Mouse (Mus musculus): ENCODE data around the gene 2610528A11Rik. TPM values are rescaled to one million over a fixed set of nuclear protein-coding genes. Genes with fewer than 3 reads are reported as not detected.

2610528A11Rik gene
- polyA plus RNA-seq, 1 experiment from 2014 or later = 0.88 TPM

- H3K4me2 ChIP-seq (replicated peaks; ENCODE audit: low read depth, low read length) = no peak overlapping the region
- H3K27me3 ChIP-seq (ENCODE audit: control insufficient read depth, insufficient read depth, low read length) = no peaks in the 10 kb centered on the region
- H3K27ac ChIP-seq (ENCODE audit: low read length) = no peak overlapping the region
- 36% methylated on average over 5 of the region's 5 CpGs for WGBS
- H3K4me1 ChIP-seq (ENCODE audit: control insufficient read depth, insufficient read depth, low read length) = 0 out of 2 replicates have a peak, but pooled peaks cover 3% of the 10 kb centered on the region
- no peak overlapping the region for H3K4me3 ChIP-seq (ENCODE audit: low read depth, low read length)
- H3K9ac ChIP-seq (replicated peaks; ENCODE audit: low read depth, low read length) = no peak overlapping the region
- ATAC-seq (ENCODE audit: insufficient number of reproducible peaks, insufficient read depth, low FRiP score, low read depth) = peak; percentile 53; the same call in 1 of the 2 replicates
- no peaks in the 10 kb centered on the region for H3K36me3 ChIP-seq (ENCODE audit: control insufficient read depth, insufficient read depth, low read length)
- no peaks in the 10 kb centered on the region for H3K9me3 ChIP-seq (ENCODE audit: control insufficient read depth, low read depth, low read length)
These were observed 9.1 kb downstream of the 2610528A11Rik start for GRCm38 (mm10) chr14:37104747-37105146.

- Histone ChIP-seq H3K27me3 (ENCODE audit: control insufficient read depth, insufficient read depth, low read length) (0 out of 2 replicates have a peak, but pooled peaks cover 6% of the 10 kb centered on the region), H3K4me2 (replicated peaks; ENCODE audit: low read depth, low read length) (no peak overlapping the region), H3K36me3 (ENCODE audit: control insufficient read depth, insufficient read depth, low read length) (no peaks in the 10 kb centered on the region), H3K9me3 (ENCODE audit: control insufficient read depth, low read depth, low read length) (no peaks in the 10 kb centered on the region), H3K4me1 (ENCODE audit: control insufficient read depth, insufficient read depth, low read length) (0 out of 2 replicates have a peak, but pooled peaks cover 6% of the 10 kb centered on the region), H3K9ac (replicated peaks; ENCODE audit: low read depth, low read length) (no peak overlapping the region), H3K27ac (ENCODE audit: low read length) (no peak overlapping the region), H3K4me3 (ENCODE audit: low read depth, low read length) (no peak overlapping the region)
- WGBS = 73% methylated on average over 3 of the region's 3 CpGs
- ATAC-seq (ENCODE audit: insufficient number of reproducible peaks, insufficient read depth, low FRiP score, low read depth) = no peak
These were observed 11.3 kb downstream of the 2610528A11Rik start for GRCm38 (mm10) chr14:37102484-37102883.

GRCm38 (mm10) chr14:37101531-37101930 is 12.3 kb downstream of the 2610528A11Rik start:
- 54% methylated on average over 5 of the region's 5 CpGs for WGBS
- no peak overlapping the region for H3K4me3 ChIP-seq (ENCODE audit: low read depth, low read length)
- no peaks in the 10 kb centered on the region for H3K36me3 ChIP-seq (ENCODE audit: control insufficient read depth, insufficient read depth, low read length)
- H3K9me3 ChIP-seq (ENCODE audit: control insufficient read depth, low read depth, low read length) = no peaks in the 10 kb centered on the region
- H3K27me3 ChIP-seq (ENCODE audit: control insufficient read depth, insufficient read depth, low read length) = 0 out of 2 replicates have a peak, but pooled peaks cover 6% of the 10 kb centered on the region
- H3K27ac ChIP-seq (ENCODE audit: low read length) = no peak overlapping the region
- 0 out of 2 replicates have a peak, but pooled peaks cover 6% of the 10 kb centered on the region for H3K4me1 ChIP-seq (ENCODE audit: control insufficient read depth, insufficient read depth, low read length)
- H3K4me2 ChIP-seq (replicated peaks; ENCODE audit: low read depth, low read length) = no peak overlapping the region
- no peak overlapping the region for H3K9ac ChIP-seq (replicated peaks; ENCODE audit: low read depth, low read length)
- ATAC-seq (ENCODE audit: insufficient number of reproducible peaks, insufficient read depth, low FRiP score, low read depth) = no peak

- no peak within 1 kb of the TSS for H3K9ac ChIP-seq (replicated peaks; ENCODE audit: low read depth, low read length)
- WGBS = under 1% methylated on average over 30 of the region's 30 CpGs
- no peak for ATAC-seq (ENCODE audit: insufficient number of reproducible peaks, insufficient read depth, low FRiP score, low read depth)
- 0 out of 2 replicates have a peak, but pooled peaks cover 6% of the 10 kb centered on the region for H3K27me3 ChIP-seq (ENCODE audit: control insufficient read depth, insufficient read depth, low read length)
- no peak within 1 kb of the TSS for H3K27ac ChIP-seq (ENCODE audit: low read length)
- H3K4me2 ChIP-seq (replicated peaks; ENCODE audit: low read depth, low read length) = peak within 1 kb of the TSS; percentile 34; the same call in 1 of the 2 replicates
- 0 out of 2 replicates have a peak, but pooled peaks cover 4% of the 10 kb centered on the region for H3K4me1 ChIP-seq (ENCODE audit: control insufficient read depth, insufficient read depth, low read length)
- no peaks in the 10 kb centered on the region for H3K36me3 ChIP-seq (ENCODE audit: control insufficient read depth, insufficient read depth, low read length)
- peak within 1 kb of the TSS; percentile 18 for H3K4me3 ChIP-seq (ENCODE audit: low read depth, low read length)
- no peaks in the 10 kb centered on the region for H3K9me3 ChIP-seq (ENCODE audit: control insufficient read depth, low read depth, low read length)
These were observed 15.8 kb downstream of the 2610528A11Rik start, which contains the start of gene Cdhr1 for GRCm38 (mm10) chr14:37097956-37098530. Gene Cdhr1 (minus strand): TSS chr14:37098347.

GRCm38 (mm10) chr14:37095556-37095955 is 18.3 kb downstream of the 2610528A11Rik start:
- Histone ChIP-seq H3K4me3 (ENCODE audit: low read depth, low read length) (no peak overlapping the region), H3K27ac (ENCODE audit: low read length) (no peak overlapping the region), H3K36me3 (ENCODE audit: control insufficient read depth, insufficient read depth, low read length) (no peaks in the 10 kb centered on the region), H3K27me3 (ENCODE audit: control insufficient read depth, insufficient read depth, low read length) (0 out of 2 replicates have a peak, but pooled peaks cover 6% of the 10 kb centered on the region), H3K9me3 (ENCODE audit: control insufficient read depth, low read depth, low read length) (no peaks in the 10 kb centered on the region), H3K9ac (replicated peaks; ENCODE audit: low read depth, low read length) (no peak overlapping the region), H3K4me2 (replicated peaks; ENCODE audit: low read depth, low read length) (no peak overlapping the region), H3K4me1 (ENCODE audit: control insufficient read depth, insufficient read depth, low read length) (0 out of 2 replicates have a peak, but pooled peaks cover 4% of the 10 kb centered on the region)
- no peak for ATAC-seq (ENCODE audit: insufficient number of reproducible peaks, insufficient read depth, low FRiP score, low read depth)
- WGBS = 72% methylated on average over 4 of the region's 4 CpGs

GRCm38 (mm10) chr14:37094436-37094835 is 19.4 kb downstream of the 2610528A11Rik start:
- Histone ChIP-seq H3K36me3 (ENCODE audit: control insufficient read depth, insufficient read depth, low read length) (no peaks in the 10 kb centered on the region), H3K4me1 (ENCODE audit: control insufficient read depth, insufficient read depth, low read length) (0 out of 2 replicates have a peak, but pooled peaks cover 4% of the 10 kb centered on the region), H3K9me3 (ENCODE audit: control insufficient read depth, low read depth, low read length) (no peaks in the 10 kb centered on the region), H3K27ac (ENCODE audit: low read length) (no peak overlapping the region), H3K4me3 (ENCODE audit: low read depth, low read length) (no peak overlapping the region), H3K9ac (replicated peaks; ENCODE audit: low read depth, low read length) (no peak overlapping the region), H3K4me2 (replicated peaks; ENCODE audit: low read depth, low read length) (no peak overlapping the region), H3K27me3 (ENCODE audit: control insufficient read depth, insufficient read depth, low read length) (0 out of 2 replicates have a peak, but pooled peaks cover 5% of the 10 kb centered on the region)
- WGBS = 57% methylated on average over 6 of the region's 6 CpGs
- no peak for ATAC-seq (ENCODE audit: insufficient number of reproducible peaks, insufficient read depth, low FRiP score, low read depth)

GRCm38 (mm10) chr14:37083755-37084154 is 30.1 kb downstream of the 2610528A11Rik start:
- no peak for ATAC-seq (ENCODE audit: insufficient number of reproducible peaks, insufficient read depth, low FRiP score, low read depth)
- WGBS = 26% methylated on average over 4 of the region's 4 CpGs
- no peak overlapping the region for H3K4me3 ChIP-seq (ENCODE audit: low read depth, low read length)
- no peak overlapping the region for H3K9ac ChIP-seq (replicated peaks; ENCODE audit: low read depth, low read length)
- no peak overlapping the region for H3K27ac ChIP-seq (ENCODE audit: low read length)
- no peak overlapping the region for H3K4me2 ChIP-seq (replicated peaks; ENCODE audit: low read depth, low read length)
- no peaks in the 10 kb centered on the region for H3K36me3 ChIP-seq (ENCODE audit: control insufficient read depth, insufficient read depth, low read length)
- no peaks in the 10 kb centered on the region for H3K4me1 ChIP-seq (ENCODE audit: control insufficient read depth, insufficient read depth, low read length)
- H3K9me3 ChIP-seq (ENCODE audit: control insufficient read depth, low read depth, low read length) = no peaks in the 10 kb centered on the region
- H3K27me3 ChIP-seq (ENCODE audit: control insufficient read depth, insufficient read depth, low read length) = no peaks in the 10 kb centered on the region

GRCm38 (mm10) chr14:37080724-37081123 is 33.1 kb downstream of the 2610528A11Rik start:
- Histone ChIP-seq H3K4me2 (replicated peaks; ENCODE audit: low read depth, low read length) (no peak overlapping the region), H3K4me1 (ENCODE audit: control insufficient read depth, insufficient read depth, low read length) (no peaks in the 10 kb centered on the region), H3K9ac (replicated peaks; ENCODE audit: low read depth, low read length) (no peak overlapping the region), H3K9me3 (ENCODE audit: control insufficient read depth, low read depth, low read length) (no peaks in the 10 kb centered on the region), H3K27ac (ENCODE audit: low read length) (no peak overlapping the region), H3K4me3 (ENCODE audit: low read depth, low read length) (no peak overlapping the region), H3K36me3 (ENCODE audit: control insufficient read depth, insufficient read depth, low read length) (no peaks in the 10 kb centered on the region), H3K27me3 (ENCODE audit: control insufficient read depth, insufficient read depth, low read length) (no peaks in the 10 kb centered on the region)
- no peak for ATAC-seq (ENCODE audit: insufficient number of reproducible peaks, insufficient read depth, low FRiP score, low read depth)
- 88% methylated on average over 1 of the region's 1 CpGs for WGBS
